Mouse (Mus musculus): ENCODE data around the gene Serpinb3d.
"Not testable (repeated sequence)": the region's sequence is repeated elsewhere in the genome, so short reads cannot be mapped to it uniquely, and the experiment has no call there.

The Serpinb3d gene

DNA sequence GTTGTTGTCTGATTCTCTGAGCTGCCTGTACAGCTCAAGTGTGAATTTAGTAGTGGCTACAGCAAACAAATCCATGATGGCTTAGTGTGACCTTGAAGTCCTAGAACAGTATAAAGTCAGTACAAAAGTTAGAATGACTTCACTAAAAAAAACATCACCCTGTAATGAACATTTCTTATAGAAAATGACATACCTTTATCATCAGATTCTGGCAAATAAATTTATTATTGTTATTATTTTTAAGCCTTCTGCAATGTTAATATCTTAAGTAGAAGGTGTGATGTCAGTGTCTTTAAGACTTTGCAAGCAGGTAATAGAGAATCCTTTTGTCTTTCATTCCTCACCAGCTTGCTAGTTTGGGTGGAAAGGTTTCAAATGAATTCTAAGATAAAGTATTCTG is at the start of gene Serpinb3d:
TSS of gene Serpinb3d (minus strand) at position 101 of the 400 bp plus-strand sequence.
- no peak for DNase-seq (ENCODE audit: low read depth, low spot score)

DNA sequence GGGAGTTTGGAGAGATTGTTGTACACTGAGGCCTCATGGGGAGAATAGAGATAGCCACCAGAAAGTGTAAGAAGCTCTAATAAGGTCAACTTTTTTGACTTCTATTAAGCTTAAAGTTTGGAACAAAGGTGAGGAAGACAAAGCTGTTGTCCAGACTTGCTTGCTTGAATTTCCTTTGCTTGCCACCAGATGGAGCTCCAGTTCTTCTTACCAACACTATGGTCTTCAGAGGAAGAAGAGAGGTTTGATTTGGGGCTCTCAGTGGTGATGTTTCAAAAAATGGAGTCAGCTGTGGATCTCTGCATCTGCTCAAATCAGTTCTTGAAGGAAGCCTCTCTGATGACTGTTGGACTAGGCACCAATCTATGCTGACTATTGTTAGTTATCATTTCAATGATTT is 44.1 kb upstream of the Serpinb3d start:
- DNase-seq (ENCODE audit: low read depth, low spot score) = not testable (repeated sequence)

DNA sequence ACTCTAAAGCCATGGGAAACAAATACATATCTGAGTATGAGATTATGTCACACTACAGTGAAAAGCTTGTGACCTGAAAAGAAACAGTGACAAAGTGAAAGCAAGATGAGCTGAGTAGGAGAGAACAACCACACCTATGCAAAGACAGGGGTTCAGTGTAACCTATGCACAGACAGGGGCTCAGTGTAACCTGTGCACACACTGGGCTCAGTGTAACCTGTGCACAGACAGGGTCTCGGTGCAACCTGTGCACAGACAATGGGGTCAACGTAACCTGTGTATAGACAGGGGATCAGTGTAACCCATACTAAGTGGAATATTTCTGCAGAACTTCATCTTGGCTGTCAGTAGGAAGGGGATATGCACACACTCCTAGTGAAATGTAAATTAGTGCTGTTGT is 15.1 kb upstream of the Serpinb3d start:
- no peak for DNase-seq (ENCODE audit: low read depth, low spot score)

DNA sequence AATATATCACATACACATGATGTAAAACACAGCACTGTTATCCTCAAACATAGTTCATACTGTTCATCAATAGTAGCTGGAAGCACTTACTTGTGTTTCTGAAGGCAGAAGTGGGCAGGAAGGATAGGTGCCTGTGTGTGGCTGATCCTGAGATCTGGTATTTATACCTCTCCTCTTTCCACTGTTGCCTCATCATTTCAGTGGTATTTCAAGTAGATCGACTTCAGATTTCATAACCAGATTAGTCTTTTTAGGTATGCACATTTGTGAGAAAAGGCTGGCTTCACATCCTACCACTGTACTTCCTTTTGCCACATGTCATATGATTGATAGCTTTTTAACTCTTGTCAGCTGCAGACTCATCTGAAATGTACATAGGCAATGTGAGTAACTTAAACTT is 31.1 kb downstream of the Serpinb3d start, which contains the start of gene Serpinb3a:
TSS of gene Serpinb3a (minus strand) at position 101 of the 400 bp plus-strand sequence.
- no peak for DNase-seq (ENCODE audit: low read depth, low spot score)

DNA sequence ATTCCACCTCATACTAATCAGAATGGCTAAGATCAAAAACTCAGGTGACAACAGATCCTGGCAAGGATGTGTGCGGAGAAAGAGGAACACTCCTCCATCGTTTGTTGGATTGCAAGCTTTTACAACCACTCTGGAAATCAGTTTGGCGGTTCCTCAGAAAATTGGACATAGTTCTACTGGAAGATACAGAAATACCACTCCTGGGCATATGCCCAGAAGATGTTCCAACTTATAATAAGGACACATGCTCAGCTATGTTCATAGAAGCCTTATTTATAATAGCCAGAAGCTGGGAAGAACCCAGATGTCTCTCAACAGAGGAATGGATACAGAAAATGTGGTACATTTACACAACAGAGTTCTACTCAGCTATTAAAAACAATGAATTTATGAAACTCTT is 49.1 kb downstream of the Serpinb3d start:
- DNase-seq (ENCODE audit: low read depth, low spot score) = not testable (repeated sequence)
